Mouse (Mus musculus) cortical plate, adult 2 months (tissue): ENCODE measurements at regions not wholly inside any gene's neighbourhood (a gene's known extent, or its start where the extent isn't known, plus 50 kb on each side); places are given as distances from the start of the nearest gene placed in this dataset.

Experiments used
- CTCF ChIP-seq: fragments of 200-500 bp; IDR thresholded peaks from 2 replicates; pipeline ENCODE4 v1.5.1; 2011; ENCODE audit warnings: mild to moderate bottlenecking, control low read depth, low read length; ENCODE audit not compliant: insufficient read depth; ENCODE audit errors: extremely low read depth
- POLR2A ChIP-seq: fragments of 200-500 bp; IDR thresholded peaks from 2 replicates; pipeline ENCODE4 v1.6.1; 2011; ENCODE audit warnings: mild to moderate bottlenecking, low read length, control low read depth; ENCODE audit not compliant: insufficient read depth; ENCODE audit errors: extremely low read depth

GRCm38 (mm10) chr12:112263283-112264056 is 117.5 kb downstream of the Kif26a start:
- TF ChIP-seq POLR2A: no peak
- TF ChIP-seq CTCF: no peak
